Mouse (Mus musculus) heart, postnatal 25 days (tissue): ENCODE data around the gene Skor1. TPM values are rescaled to one million over a fixed set of nuclear protein-coding genes. Genes with fewer than 3 reads are reported as not detected.

Experiments used
- DNase-seq: peaks from one replicate; pipeline ENCODE4 v3.0.0; 2022; ENCODE audit warnings: low spot score
- intact Hi-C: fragments of 180-260 bp; cut with DNase I; formaldehyde crosslinking; loops from one replicate; pipeline ENCODE4 v1.15.1; 2025
- total RNA-seq, 2 experiments: library from RNA; stranded (reverse); gene quantifications; 2 replicates each; pipeline ENCODE4 v1.2.3; 2021

The Skor1 gene
- total RNA-seq, 2 experiments from 2014 or later = not detected

GRCm38 (mm10) chr9:63099876-63100275 lies 48.9 kb downstream of the Skor1 start:
- DNase-seq = no peak
- intact Hi-C loops = no loop called here

GRCm38 (mm10) chr9:63099344-63099743 lies 49.4 kb downstream of the Skor1 start:
- DNase-seq = no peak
- intact Hi-C loops = no loop called here

- DNase-seq = no peak
- intact Hi-C loops = no loop called here
These were observed 49.9 kb downstream of the Skor1 start for GRCm38 (mm10) chr9:63098887-63099286.

GRCm38 (mm10) chr9:63097204-63097603 lies 51.6 kb downstream of the Skor1 start:
- no peak for DNase-seq
- intact Hi-C loops = no loop called here

GRCm38 (mm10) chr9:63094030-63094429 lies 54.7 kb downstream of the Skor1 start:
- DNase-seq = no peak
- intact Hi-C loops = no loop called here

- no peak for DNase-seq
- intact Hi-C loops = no loop called here
These were observed 56.2 kb downstream of the Skor1 start for GRCm38 (mm10) chr9:63092567-63092966.

- peak; percentile 57 for DNase-seq
- intact Hi-C loops = no loop called here
These were observed 56.7 kb downstream of the Skor1 start for GRCm38 (mm10) chr9:63091971-63092528.

GRCm38 (mm10) chr9:63091101-63091921 lies 57.5 kb downstream of the Skor1 start:
- peak; percentile 34 for DNase-seq
- intact Hi-C loops = no loop called here

- no peak for DNase-seq
- intact Hi-C loops = no loop called here
These were observed 59.6 kb downstream of the Skor1 start for GRCm38 (mm10) chr9:63089141-63089540.

Other genes starting within 250 kb of the Skor1 start
- 10 to 100 TPM; 20.3 to 24.5 TPM for gene Pias1, start 161.0 kb downstream of the Skor1 start, total RNA-seq
- 10 to 100 TPM; 18.7 to 19.8 TPM for gene Map2k5, start 228.9 kb upstream of the Skor1 start, total RNA-seq